Mouse (Mus musculus) lung, postnatal 0 days (tissue): ENCODE results near the gene Usp30. TPM values are rescaled to one million over a fixed set of nuclear protein-coding genes. Genes with fewer than 3 reads are reported as not detected.

Experiments used
- ATAC-seq: fragments of 200-750 bp; cut with Nextera tagmentation; 2 replicates; pipeline ENCODE4 v1.8.0; 2017; ENCODE audit warnings: moderate library complexity
- DNase-seq: peaks from one replicate; pipeline ENCODE4 v3.0.0-alpha.2; 2016; ENCODE audit warnings: low spot score
- H3K27ac ChIP-seq: fragments of 300-500 bp; sonication (generic); 2 replicates; pipeline ENCODE4 v1.5.1; 2014; ENCODE audit warnings: antibody characterized with exemption, mild to moderate bottlenecking, low read length, mixed read lengths
- H3K27me3 ChIP-seq: fragments of 300-500 bp; sonication (generic); replicated peaks from 2 replicates; pipeline ENCODE4 v1.6.1; 2014; ENCODE audit warnings: low read length, mixed read lengths; ENCODE audit not compliant: insufficient read depth
- H3K36me3 ChIP-seq: fragments of 300-500 bp; sonication (generic); 2 replicates; pipeline ENCODE4 v1.6.1; 2014; ENCODE audit warnings: low read length, mixed read lengths; ENCODE audit not compliant: insufficient read depth
- H3K4me1 ChIP-seq: fragments of 300-500 bp; sonication (generic); 2 replicates; pipeline ENCODE4 v1.6.1; 2014; ENCODE audit warnings: antibody characterized with exemption, low read depth, low read length, mixed read lengths; ENCODE audit not compliant: insufficient read depth
- H3K4me2 ChIP-seq: fragments of 300-500 bp; sonication (generic); replicated peaks from 2 replicates; pipeline ENCODE4 v1.6.1; 2014; ENCODE audit warnings: low read depth, mild to moderate bottlenecking, low read length, moderate library complexity, mixed read lengths
- H3K4me3 ChIP-seq: fragments of 300-500 bp; sonication (generic); 2 replicates; pipeline ENCODE4 v1.5.1; 2014; ENCODE audit warnings: low read depth, low read length
- H3K9ac ChIP-seq: fragments of 300-500 bp; sonication (generic); replicated peaks from 2 replicates; pipeline ENCODE4 v1.6.1; 2014; ENCODE audit warnings: low read depth, mild to moderate bottlenecking
- H3K9me3 ChIP-seq: fragments of 300-500 bp; sonication (generic); 2 replicates; pipeline ENCODE4 v1.6.1; 2016; ENCODE audit warnings: low read length, mixed read lengths
- CTCF ChIP-seq: IDR thresholded peaks from 2 replicates; pipeline ENCODE4 v1.5.1; 2016; ENCODE audit warnings: antibody characterized with exemption, mild to moderate bottlenecking
- EP300 ChIP-seq: IDR thresholded peaks from 2 replicates; pipeline ENCODE4 v1.6.1; 2016; ENCODE audit warnings: antibody characterized with exemption, mild to moderate bottlenecking, control low read depth
- WGBS: fragments of 180-500 bp; shearing (Covaris S2); extraction: QIAGEN DNeasy Blood & Tissue Kit; methylation state at CpG from one replicate; pipeline ENCODE4 v1.1.7; 2014; 5-methylcytosine and 5-hydroxymethylcytosine counted together
- polyA plus RNA-seq: library from polyadenylated mRNA; unstranded; fragments of >200 nt; fragmentation: Nextera tagmentation; extraction: Ambion mirVana; gene quantifications from 2 replicates; pipeline ENCODE4 v1.2.1, GENCODE M21; 2015

Gene Usp30
- polyA plus RNA-seq, 1 experiment from 2014 or later = 8.7 TPM

- Histone ChIP-seq H3K36me3 (no peaks in the 10 kb centered on the region), H3K27me3 (no peaks in the 10 kb centered on the region), H3K9ac (no peak overlapping the region), H3K9me3 (no peaks in the 10 kb centered on the region), H3K27ac (no peak overlapping the region), H3K4me3 (no peak overlapping the region), H3K4me1 (peaks cover 12% of the 10 kb centered on the region), H3K4me2 (no peak overlapping the region)
- DNase-seq (no peak), ATAC-seq (no peak)
- no peak for TF ChIP-seq EP300
- TF ChIP-seq CTCF = no peak
- 86% methylated on average over 10 of the region's 10 CpGs for WGBS
Measured at GRCm38 (mm10) chr5:114135516-114135915, 70.3 kb downstream of the Usp30 start.

- ATAC-seq = no peak
- Histone ChIP-seq H3K4me3 (no peak overlapping the region), H3K9ac (no peak overlapping the region), H3K36me3 (no peaks in the 10 kb centered on the region), H3K9me3 (no peaks in the 10 kb centered on the region), H3K4me2 (no peak overlapping the region), H3K27ac (no peak overlapping the region), H3K27me3 (no peaks in the 10 kb centered on the region), H3K4me1 (peaks cover 9% of the 10 kb centered on the region)
- WGBS = 70% methylated on average over 15 of the region's 15 CpGs
- TF ChIP-seq EP300 = no peak
- no peak for TF ChIP-seq CTCF
- DNase-seq = no peak
Measured at GRCm38 (mm10) chr5:114137481-114138276, 72.4 kb downstream of the Usp30 start.

- H3K27me3 ChIP-seq = no peaks in the 10 kb centered on the region
- H3K9ac ChIP-seq = no peak overlapping the region
- peak overlapping the region; percentile 57 for H3K27ac ChIP-seq
- peak overlapping the region; percentile 14; the same call in 1 of the 2 replicates for H3K4me2 ChIP-seq
- 41% methylated on average over 21 of the region's 21 CpGs for WGBS
- peaks cover 9% of the 10 kb centered on the region for H3K4me1 ChIP-seq
- DNase-seq (peak; percentile 53), ATAC-seq (peak; percentile 69)
- no peaks in the 10 kb centered on the region for H3K9me3 ChIP-seq
- no peak overlapping the region for H3K4me3 ChIP-seq
- TF ChIP-seq EP300 (no peak; the same call in 1 of the 2 replicates), CTCF (peak; percentile 21; the same call in 1 of the 2 replicates)
- no peaks in the 10 kb centered on the region for H3K36me3 ChIP-seq
Measured at GRCm38 (mm10) chr5:114138277-114139164, 73.3 kb downstream of the Usp30 start.

- Histone ChIP-seq H3K4me2 (peak overlapping the region; percentile 14; the same call in 1 of the 2 replicates), H3K27ac (peak overlapping the region; percentile 57), H3K27me3 (no peaks in the 10 kb centered on the region), H3K9me3 (no peaks in the 10 kb centered on the region), H3K9ac (no peak overlapping the region), H3K4me3 (no peak overlapping the region), H3K4me1 (peaks cover 9% of the 10 kb centered on the region), H3K36me3 (no peaks in the 10 kb centered on the region)
- ATAC-seq (peak; percentile 92), DNase-seq (peak; percentile 96)
- WGBS = 18% methylated on average over 9 of the region's 9 CpGs
- TF ChIP-seq CTCF = no peak
- no peak for TF ChIP-seq EP300
Measured at GRCm38 (mm10) chr5:114139175-114139574, 73.9 kb downstream of the Usp30 start.

- H3K9me3 ChIP-seq = no peaks in the 10 kb centered on the region
- H3K4me1 ChIP-seq = no peaks in the 10 kb centered on the region
- H3K4me3 ChIP-seq = no peak within 1 kb of the TSS
- no peak within 1 kb of the TSS for H3K27ac ChIP-seq
- no peak within 1 kb of the TSS for H3K9ac ChIP-seq
- WGBS = 40% methylated on average over 19 of the region's 19 CpGs
- ATAC-seq = no peak
- no peaks in the 10 kb centered on the region for H3K27me3 ChIP-seq
- no peak for DNase-seq
- H3K36me3 ChIP-seq = no peaks in the 10 kb centered on the region
- no peak within 1 kb of the TSS for H3K4me2 ChIP-seq
- TF ChIP-seq CTCF (no peak), EP300 (no peak)
Measured at GRCm38 (mm10) chr5:114146028-114146888, 81.0 kb downstream of the Usp30 start, which contains the start of gene Acacb. Acacb (plus strand) TSS chr5:114146535.
